Mouse (Mus musculus): ENCODE measurements around the gene Zfp354b.

DNA sequence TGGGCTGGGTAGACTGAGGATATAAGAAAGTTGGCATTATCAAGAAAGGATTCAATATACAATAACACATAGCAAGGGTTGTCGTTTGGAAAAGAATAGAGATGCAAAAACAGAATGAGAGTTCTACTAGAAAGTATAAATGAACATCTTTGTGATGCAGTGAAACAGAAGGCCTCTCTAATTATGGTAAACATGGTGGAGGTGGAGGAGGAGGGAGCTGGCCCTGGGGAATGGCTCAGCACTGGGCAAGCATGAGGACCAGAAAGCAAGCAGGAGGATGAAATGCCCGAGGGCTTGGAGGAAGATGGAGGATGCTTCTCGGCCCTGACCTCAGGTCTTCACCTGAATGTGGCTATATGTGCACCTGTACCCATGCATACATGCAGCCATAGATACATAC, 17.0 kb downstream of the Zfp354b start:
- no peak for TF ChIP-seq GATA2 (IDR thresholded peaks at IDR 0.05; ENCODE audit: borderline replicate concordance, low read depth, low read length)
- no peak for TF ChIP-seq POLR2AphosphoS5 (IDR thresholded peaks at IDR 0.05; ENCODE audit: insufficient replicate concordance, low read depth, low read length)
- TF ChIP-seq CTCF (IDR thresholded peaks at IDR 0.05; ENCODE audit: low read depth, low read length) = no peak
- no peak for TF ChIP-seq GATA1 (IDR thresholded peaks at IDR 0.05; ENCODE audit: borderline replicate concordance, low read length)
